ENCODE assay signal across 8 mouse cellular contexts in genomic region chr5:33297164-33297563, GRCm38 (mm10). TPM values are rescaled to one million over a fixed set of nuclear protein-coding genes. Genes with fewer than 3 reads are reported as not detected.
DNase-seq lines count a peak whose midpoint lies in the region; ATAC-seq and TF ChIP-seq lines count a peak whose summit lies in the region.

No protein-coding gene starts in this region.

- no peaks in the 10 kb centered on the region for H3K36me3 ChIP-seq in kidney, embryonic 16.5 days (ENCODE audit: insufficient read depth, low read length)

- no peak overlapping the region for H3K4me2 ChIP-seq in kidney, embryonic 16.5 days (replicated peaks; ENCODE audit: low read depth, low read length)

- no peak overlapping the region for H3K4me3 ChIP-seq in kidney, embryonic 16.5 days (ENCODE audit: low read length)
- no peak overlapping the region for H3K4me3 ChIP-seq in bone marrow, adult 2 months (replicated peaks; ENCODE audit: control insufficient read depth, low read depth, low read length)

- TF ChIP-seq CTCF in bone marrow, adult 2 months (IDR thresholded peaks at IDR 0.05; ENCODE audit: control insufficient read depth, insufficient read depth, low read length), result peak; percentile 64

- no peak for TF ChIP-seq POLR2A in bone marrow, adult 2 months (IDR thresholded peaks at IDR 0.05; ENCODE audit: borderline replicate concordance, control insufficient read depth, low read depth, low read length)

- peak; percentile 9 to 46 for DNase-seq in adrenal gland, adult (ENCODE audit: inconsistent age in 2 of 2, low spot score in 1 of 2)
- DNase-seq in adrenal gland, adult 2 months, result no peak
- DNase-seq in kidney, adult 11 months, result peak; percentile 24
- DNase-seq in lung, postnatal 36 days, result peak; percentile 54
- DNase-seq in right cerebral cortex, postnatal 10 days (ENCODE audit: low spot score in 2 of 2), result no peak

- no peak overlapping the region for H3K27ac ChIP-seq in kidney, embryonic 16.5 days (ENCODE audit: low read length)
- no peak overlapping the region for H3K27ac ChIP-seq in bone marrow, adult 2 months (ENCODE audit: control insufficient read depth, insufficient read depth, low read depth, low read length, poor library complexity)

- no peaks in the 10 kb centered on the region for H3K4me1 ChIP-seq in kidney, embryonic 16.5 days (ENCODE audit: insufficient read depth, low read length)
- no peaks in the 10 kb centered on the region; the same call in 1 of the 2 replicates for H3K4me1 ChIP-seq in bone marrow, adult 2 months (ENCODE audit: control insufficient read depth, insufficient read depth, low read length)

- H3K27me3 ChIP-seq in kidney, embryonic 16.5 days (ENCODE audit: insufficient read depth, low read length), result no peaks in the 10 kb centered on the region

- no peak for ATAC-seq in kidney, embryonic 16.5 days (ENCODE audit: low FRiP score, low TSS enrichment)
- ATAC-seq in monocyte, adult 5-6 weeks (replicated peaks; ENCODE audit: insufficient number of reproducible peaks, low FRiP score, low TSS enrichment, poor library complexity, severe bottlenecking), result no peak

- 57% methylated on average over 6 of the region's 6 CpGs for WGBS in kidney, embryonic 16.5 days
- 67% methylated on average over 6 of the region's 6 CpGs for WGBS in bone marrow, adult 2 months

- no peak overlapping the region for H3K9ac ChIP-seq in kidney, embryonic 16.5 days (replicated peaks; ENCODE audit: low read length)

- H3K9me3 ChIP-seq in kidney, embryonic 16.5 days (ENCODE audit: low read length), result no peaks in the 10 kb centered on the region

RNA-seq across cellular contexts. Expression of gene Ctbp1, which starts 22.4 kb away (rescaled TPM):
- 100 to 1,000 TPM; 206 to 228 TPM for total RNA-seq in adrenal gland, adult 2 months (2021)
- 447 and 508 TPM in 2 replicates for polyA plus RNA-seq in adrenal gland, adult 2 months (2012; rRNA removed)
- polyA plus RNA-seq in kidney, embryonic 16.5 days (2015; fragmentation: Nextera tagmentation; extraction: Ambion mirVana), result 312 and 350 TPM in 2 replicates
- polyA plus RNA-seq in bone marrow, adult 2 months (2011; ENCODE audit: insufficient read depth, insufficient read length, low replicate concordance, missing spikeins), result 98.6 and 105 TPM in 2 replicates
- total RNA-seq in monocyte, adult 5-6 weeks (2017), result 106 to 143 TPM (median 135 TPM) in 3 replicates

RNA-seq across cellular contexts. Expression of gene Maea, which starts 38.1 kb away (rescaled TPM):
- total RNA-seq in adrenal gland, adult 2 months (2021), result 100 to 1,000 TPM; 115 to 128 TPM
- 99.0 and 107 TPM in 2 replicates for polyA plus RNA-seq in adrenal gland, adult 2 months (2012; rRNA removed)
- polyA plus RNA-seq in kidney, embryonic 16.5 days (2015; fragmentation: Nextera tagmentation; extraction: Ambion mirVana), result 152 and 154 TPM in 2 replicates
- polyA plus RNA-seq in bone marrow, adult 2 months (2011; ENCODE audit: insufficient read depth, insufficient read length, low replicate concordance, missing spikeins), result 20.2 and 32.3 TPM in 2 replicates
- total RNA-seq in monocyte, adult 5-6 weeks (2017), result 131 to 170 TPM (median 150 TPM) in 3 replicates

Comparison
In these comparisons a context has a peak if more than half of its experiments do, and no peak if none do; other contexts are left out.
1. DNase-seq: peak in adrenal gland, adult (2 of 2), kidney, adult 11 months (single experiment) and lung, postnatal 36 days (single experiment); none in adrenal gland, adult 2 months (single experiment) and right cerebral cortex, postnatal 10 days (0 of 2).